Mouse (Mus musculus) C2C12 (cell line): ENCODE data around the gene Git2.

ENCODE experiments used
- CTCF ChIP-seq: IDR thresholded peaks from one replicate; pipeline ENCODE4 v1.5.1; 2011; ENCODE audit not compliant: control insufficient read depth, insufficient read depth, insufficient read length
- FOSL1 ChIP-seq: IDR thresholded peaks from one replicate; pipeline ENCODE4 v1.8.0; 2011; ENCODE audit warnings: mild to moderate bottlenecking, low read length; ENCODE audit not compliant: poor library complexity, insufficient read depth, severe bottlenecking
- MYOD1 ChIP-seq: IDR thresholded peaks from one replicate; pipeline ENCODE4 v1.6.1; 2011; ENCODE audit warnings: low read depth; ENCODE audit not compliant: control insufficient read depth, insufficient read length

GRCm38 (mm10) chr5:114688703-114689102, 86.6 kb downstream of the Git2 start:
- TF ChIP-seq CTCF (no peak), FOSL1 (no peak), MYOD1 (no peak)
